Mouse (Mus musculus) brain, embryonic 14.5 days (tissue): ENCODE measurements at regions not wholly inside any gene's neighbourhood (a gene's known extent, or its start where the extent isn't known, plus 50 kb on each side); places are given as distances from the start of the nearest gene placed in this dataset.

Experiments
- DNase-seq: peaks from one replicate; pipeline ENCODE4 v3.0.0-alpha.2; 2011; ENCODE audit warnings: low read depth
- CTCF ChIP-seq: fragments of 200-500 bp; IDR thresholded peaks from 2 replicates; pipeline ENCODE4 v1.5.1; 2012; ENCODE audit warnings: inconsistent platforms, mild to moderate bottlenecking, moderate library complexity, borderline replicate concordance; ENCODE audit not compliant: insufficient read depth, insufficient read length; ENCODE audit errors: extremely low read depth
- POLR2A ChIP-seq: fragments of 200-500 bp; IDR thresholded peaks from 2 replicates; pipeline ENCODE4 v1.6.1; 2012; ENCODE audit warnings: mild to moderate bottlenecking, inconsistent platforms, borderline replicate concordance; ENCODE audit not compliant: poor library complexity, insufficient read depth, insufficient read length, severe bottlenecking; ENCODE audit errors: extremely low read depth

GRCm38 (mm10) chr7:133469106-133469505 lies 132.9 kb downstream of the Tex36 start:
- DNase-seq: no peak
- TF ChIP-seq CTCF: no peak
- TF ChIP-seq POLR2A: no peak

- TF ChIP-seq CTCF (no peak), POLR2A (no peak)
- DNase-seq: no peak
These were observed 133.6 kb downstream of the Tex36 start for GRCm38 (mm10) chr7:133468346-133468745.

GRCm38 (mm10) chr7:133467579-133467978 lies 134.4 kb downstream of the Tex36 start:
- no peak for TF ChIP-seq POLR2A
- no peak for TF ChIP-seq CTCF
- DNase-seq: no peak

GRCm38 (mm10) chr7:133459306-133459705 lies 142.7 kb downstream of the Tex36 start:
- DNase-seq: no peak
- TF ChIP-seq CTCF (no peak), POLR2A (no peak)

GRCm38 (mm10) chr7:133457436-133458324 lies 144.3 kb downstream of the Tex36 start:
- DNase-seq: no peak
- no peak for TF ChIP-seq CTCF
- TF ChIP-seq POLR2A: no peak

GRCm38 (mm10) chr7:133450246-133450645 lies 151.7 kb downstream of the Tex36 start:
- TF ChIP-seq POLR2A (no peak), CTCF (no peak)
- no peak for DNase-seq

GRCm38 (mm10) chr7:133447079-133447478 lies 154.9 kb downstream of the Tex36 start:
- no peak for TF ChIP-seq POLR2A
- no peak for TF ChIP-seq CTCF

GRCm38 (mm10) chr7:133441661-133442060 lies 160.3 kb downstream of the Tex36 start:
- TF ChIP-seq CTCF (no peak), POLR2A (no peak)
- DNase-seq: peak; percentile 49

More at GRCm38 (mm10) chr7:133447079-133447478, 154.9 kb downstream of the Tex36 start:
- no peak for DNase-seq

GRCm38 (mm10) chr7:133441169-133441568 lies 160.8 kb downstream of the Tex36 start:
- peak; percentile 89 for DNase-seq
- TF ChIP-seq CTCF (no peak), POLR2A (no peak)

- TF ChIP-seq POLR2A: no peak
- no peak for TF ChIP-seq CTCF
- DNase-seq: peak; percentile 96
These were observed 161.2 kb downstream of the Tex36 start for GRCm38 (mm10) chr7:133440711-133441110.

- TF ChIP-seq POLR2A: no peak
- TF ChIP-seq CTCF: no peak
These were observed 161.9 kb downstream of the Tex36 start for GRCm38 (mm10) chr7:133440086-133440485.

GRCm38 (mm10) chr7:133438631-133439030 lies 163.3 kb downstream of the Tex36 start:
- DNase-seq: no peak
- no peak for TF ChIP-seq POLR2A
- TF ChIP-seq CTCF: no peak

More at GRCm38 (mm10) chr7:133440086-133440485, 161.9 kb downstream of the Tex36 start:
- DNase-seq: peak; percentile 89

- TF ChIP-seq POLR2A (no peak), CTCF (no peak)
These were observed 164.1 kb downstream of the Tex36 start for GRCm38 (mm10) chr7:133437866-133438265.

More at GRCm38 (mm10) chr7:133437866-133438265, 164.1 kb downstream of the Tex36 start:
- peak; percentile 88 for DNase-seq
